Mouse (Mus musculus) liver, adult 2 months (tissue): Measurements from ENCODE around the gene Rgs13.

Experiments
- CTCF ChIP-seq: fragments of 200-500 bp; IDR thresholded peaks from 2 replicates; pipeline ENCODE4 v1.5.1; 2011; ENCODE audit warnings: low read depth, low read length, control low read depth
- POLR2A ChIP-seq: fragments of 200-500 bp; IDR thresholded peaks from 2 replicates; pipeline ENCODE4 v1.6.1; 2011; ENCODE audit warnings: low read length, control low read depth; ENCODE audit not compliant: insufficient read depth; ENCODE audit errors: extremely low read depth

DNA sequence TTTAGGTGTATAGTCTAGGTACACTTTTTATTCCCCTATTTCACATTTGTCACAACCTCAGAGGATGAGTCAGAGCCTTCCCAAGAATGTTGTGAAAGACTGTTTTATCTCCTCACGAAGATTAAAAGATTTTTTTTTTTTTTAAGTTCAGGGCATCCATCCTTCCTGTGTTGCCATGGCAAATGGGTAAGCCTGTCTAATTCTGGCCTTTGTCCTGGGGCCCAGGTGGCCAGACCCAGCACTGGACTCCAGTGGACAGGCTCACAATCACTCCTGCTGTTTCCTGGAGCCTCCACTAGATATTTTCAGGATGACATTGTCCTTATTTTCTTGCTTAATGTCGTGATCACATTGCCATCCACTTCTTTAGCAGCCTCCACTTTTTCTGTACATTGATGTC lies 57.7 kb downstream of the Rgs13 start:
- TF ChIP-seq CTCF (no peak), POLR2A (no peak)
